Mouse (Mus musculus) ES-E14 (cell line): ENCODE results near the gene Psmc2.

Experiments used
- CHD2 ChIP-seq: IDR thresholded peaks from 2 replicates; pipeline ENCODE4 v1.6.1; 2014; ENCODE audit warnings: mild to moderate bottlenecking, low read depth, low read length, inconsistent platforms
- HCFC1 ChIP-seq: IDR thresholded peaks from 2 replicates; pipeline ENCODE4 v1.6.1; 2012; ENCODE audit warnings: low read length, inconsistent platforms, borderline replicate concordance; ENCODE audit not compliant: insufficient read depth
- ZC3H11A ChIP-seq: IDR thresholded peaks from 2 replicates; pipeline ENCODE4 v1.6.1; 2012; ENCODE audit warnings: low read depth, mild to moderate bottlenecking, inconsistent platforms, low read length, borderline replicate concordance
- ZNF384 ChIP-seq: IDR thresholded peaks from 2 replicates; pipeline ENCODE4 v1.6.1; 2012; ENCODE audit warnings: low read depth, low read length, inconsistent platforms

DNA sequence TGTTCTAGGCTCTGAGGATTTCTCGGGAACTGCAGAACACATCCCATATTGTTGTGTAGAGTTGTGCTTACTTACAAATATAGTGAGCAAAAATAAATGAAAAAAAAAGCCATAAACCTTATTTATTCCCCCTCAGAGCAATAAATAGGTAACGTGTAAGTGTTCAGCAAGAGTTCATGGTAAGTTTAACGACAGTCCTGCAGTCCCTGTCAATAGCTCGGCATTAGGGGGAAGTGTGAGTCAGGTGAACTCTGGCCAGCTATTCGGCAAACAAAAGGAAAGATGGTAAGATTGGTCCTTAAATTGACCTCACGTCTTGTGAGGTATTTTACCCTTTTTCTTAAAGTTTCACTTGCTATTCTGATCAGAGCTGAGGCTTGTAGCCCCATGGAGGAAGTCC is 62.4 kb downstream of the Psmc2 start:
- TF ChIP-seq CHD2 (no peak), HCFC1 (no peak), ZC3H11A (no peak), ZNF384 (no peak)
